Mouse (Mus musculus) kidney, adult 9 months (tissue): ENCODE results near the gene Prr27.

Source experiments
- DNase-seq: peaks from one replicate; pipeline ENCODE4 v3.0.0; 2022

The Prr27 gene

DNA sequence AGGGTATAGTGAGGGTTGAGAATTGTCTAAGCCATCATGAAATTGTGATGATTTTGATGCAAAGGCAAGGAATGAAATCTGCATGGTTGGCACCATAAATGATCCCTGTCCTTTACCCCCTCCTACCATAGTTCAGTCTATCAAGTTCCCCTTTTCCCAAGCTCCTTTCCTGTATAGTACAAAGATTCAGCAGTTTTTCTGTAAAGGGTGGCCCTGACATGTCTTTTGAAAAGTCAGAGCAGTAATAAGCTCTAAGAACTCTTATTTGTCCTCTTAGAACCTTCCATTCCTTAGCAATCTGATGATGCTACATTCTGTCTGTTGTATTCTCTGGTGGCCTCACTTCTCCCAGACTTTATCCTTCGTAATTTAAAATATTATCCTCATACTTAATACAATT, at the start of gene Prr27:
Gene Prr27 (plus strand): TSS at position 301 of the 400 bp plus-strand sequence.
- DNase-seq = no peak

DNA sequence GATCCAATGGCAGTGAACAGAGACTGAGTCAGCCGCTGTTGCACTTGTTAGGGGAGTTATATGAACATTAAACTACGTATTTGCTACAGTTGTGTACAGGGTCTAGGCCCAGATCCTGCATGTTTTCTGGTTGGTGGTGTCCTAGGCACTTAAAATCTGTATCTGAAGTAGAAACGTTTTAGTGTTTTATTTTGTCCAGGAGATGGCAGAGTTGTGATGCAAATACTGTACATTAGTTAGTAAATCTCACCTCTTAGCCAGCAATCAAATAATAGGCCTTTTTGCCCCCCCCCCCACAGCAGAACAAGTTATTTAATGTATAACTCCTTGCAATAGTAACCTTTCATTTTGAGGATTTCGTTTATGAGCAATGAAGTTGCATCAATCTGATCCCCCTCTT, 42.8 kb upstream of the Prr27 start:
- no peak for DNase-seq

- no peak for DNase-seq
These were observed 17.7 kb upstream of the Prr27 start, which contains the start of gene Csn1s2b for GRCm38 (mm10) chr5:87807782-87808181. Gene Csn1s2b, plus strand, starts transcription at chr5:87808082.

- DNase-seq = no peak
These were observed 16.2 kb upstream of the Prr27 start for GRCm38 (mm10) chr5:87809253-87809652.

- DNase-seq = no peak
These were observed 29.7 kb downstream of the Prr27 start for GRCm38 (mm10) chr5:87855136-87855716.

DNA sequence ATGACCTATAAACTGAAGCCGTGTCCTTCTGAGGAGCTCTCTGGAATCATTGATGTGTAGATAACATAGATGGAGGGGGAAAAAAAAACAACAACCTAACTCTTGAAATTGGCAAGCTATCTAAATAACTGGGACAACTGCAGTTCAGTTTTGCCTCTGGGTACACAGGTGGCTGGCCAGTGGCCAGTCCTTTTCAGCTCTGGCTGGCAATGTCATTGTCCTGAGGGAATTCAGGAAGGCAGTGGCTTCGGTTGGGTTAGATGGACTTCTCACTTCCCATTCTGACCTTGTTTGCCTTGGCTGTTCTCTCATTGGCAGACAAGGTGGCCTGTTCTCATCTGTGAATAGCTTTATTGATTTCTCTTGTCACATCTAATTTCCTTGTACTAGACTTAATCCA, 44.6 kb downstream of the Prr27 start:
- peak; percentile 18 for DNase-seq

GRCm38 (mm10) chr5:87871423-87871822, 45.9 kb downstream of the Prr27 start:
- no peak for DNase-seq

GRCm38 (mm10) chr5:87884729-87885128, 59.2 kb downstream of the Prr27 start, which contains the start of gene Odam:
Gene Odam, plus strand, starts transcription at chr5:87885029.
- DNase-seq = no peak
